Mouse (Mus musculus) hindbrain, embryonic 15.5 days (tissue): ENCODE data around the gene Slfn1. TPM values are rescaled to one million over a fixed set of nuclear protein-coding genes. Genes with fewer than 3 reads are reported as not detected.

Experiments used
- ATAC-seq: fragments of 200-750 bp; cut with Nextera tagmentation; 2 replicates; pipeline ENCODE4 v1.8.0; 2017; ENCODE audit warnings: low read depth, moderate number of reproducible peaks, moderate TSS enrichment; ENCODE audit not compliant: low FRiP score
- H3K27ac ChIP-seq: fragments of 300-500 bp; sonication (generic); replicated peaks from 2 replicates; pipeline ENCODE4 v1.5.1; 2015; ENCODE audit warnings: mild to moderate bottlenecking, inconsistent platforms
- H3K27me3 ChIP-seq: fragments of 300-500 bp; sonication (generic); 2 replicates; pipeline ENCODE4 v1.6.1; 2015; ENCODE audit warnings: control low read depth, inconsistent platforms
- H3K36me3 ChIP-seq: fragments of 300-500 bp; sonication (generic); 2 replicates; pipeline ENCODE4 v1.6.1; 2015; ENCODE audit warnings: control low read depth, inconsistent platforms
- H3K4me1 ChIP-seq: fragments of 300-500 bp; sonication (generic); replicated peaks from 2 replicates; pipeline ENCODE4 v1.6.1; 2015; ENCODE audit warnings: control low read depth, inconsistent platforms
- H3K4me2 ChIP-seq: fragments of 300-500 bp; sonication (generic); 2 replicates; pipeline ENCODE4 v1.6.1; 2015; ENCODE audit warnings: moderate library complexity, mild to moderate bottlenecking, inconsistent platforms
- H3K4me3 ChIP-seq: fragments of 300-500 bp; sonication (generic); 2 replicates; pipeline ENCODE4 v1.5.1; 2015; ENCODE audit warnings: mild to moderate bottlenecking, inconsistent platforms
- H3K9ac ChIP-seq: fragments of 300-500 bp; sonication (generic); 2 replicates; pipeline ENCODE4 v1.6.1; 2015; ENCODE audit warnings: inconsistent platforms
- H3K9me3 ChIP-seq: fragments of 300-500 bp; sonication (generic); 2 replicates; pipeline ENCODE4 v1.6.1; 2016; ENCODE audit warnings: control low read depth, inconsistent platforms
- WGBS: fragments of 180-500 bp; shearing (Covaris S2); methylation state at CpG from one replicate; pipeline ENCODE4 v1.1.7; 2015; 5-methylcytosine and 5-hydroxymethylcytosine counted together
- polyA plus RNA-seq: library from polyadenylated mRNA; unstranded; fragments of >200 nt; fragmentation: Nextera tagmentation; extraction: Ambion mirVana; gene quantifications from 2 replicates; pipeline ENCODE4 v1.2.1, GENCODE M21; 2015

Gene Slfn1
- 0.60 TPM in 1 of 2 replicates, not detected in the other for polyA plus RNA-seq

GRCm38 (mm10) chr11:83116597-83117227, at the start of gene Slfn1:
TSS of gene Slfn1 (plus strand) at chr11:83116849.
- Histone ChIP-seq H3K4me3 (no peak within 1 kb of the TSS), H3K27ac (no peak within 1 kb of the TSS), H3K9me3 (no peaks in the 10 kb centered on the region), H3K9ac (no peak within 1 kb of the TSS), H3K36me3 (no peaks in the 10 kb centered on the region), H3K4me1 (no peaks in the 10 kb centered on the region), H3K27me3 (no peaks in the 10 kb centered on the region), H3K4me2 (no peak within 1 kb of the TSS)
- ATAC-seq, result no peak
- WGBS, result 87% methylated on average over 13 of the region's 13 CpGs

DNA sequence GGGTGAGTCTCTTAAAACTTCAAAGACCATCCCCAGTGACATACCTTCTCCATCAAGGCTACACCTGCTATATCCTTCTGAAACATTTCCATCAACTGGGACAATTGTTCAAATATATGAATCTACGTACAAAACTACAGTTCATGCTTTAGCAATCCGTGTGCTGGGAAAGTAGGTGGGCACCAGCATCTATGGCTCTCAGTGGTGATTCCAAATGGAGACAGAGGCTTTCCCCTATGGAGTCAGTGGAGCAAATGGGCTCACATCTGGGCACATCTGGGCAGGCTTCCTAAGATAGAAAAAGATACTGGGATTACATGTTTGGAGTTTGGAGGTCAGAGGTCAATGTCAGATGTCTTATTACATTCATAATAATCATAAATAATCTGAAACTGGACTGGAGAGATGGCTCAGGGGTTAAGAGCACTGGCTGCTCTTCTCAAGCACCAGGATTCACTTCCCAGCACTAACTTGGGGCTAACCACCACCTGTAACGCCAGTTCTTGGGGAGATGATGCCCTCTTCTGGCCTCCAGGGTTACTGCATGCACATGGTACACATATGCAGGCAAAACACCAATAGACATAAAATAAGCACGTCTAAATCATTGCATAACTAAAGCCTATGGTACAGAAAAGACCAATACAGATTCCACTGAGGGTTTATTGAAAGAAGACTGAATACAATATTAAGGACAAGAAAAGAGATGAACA, 48.5 kb upstream of the Slfn1 start:
- Histone ChIP-seq H3K4me1 (no peaks in the 10 kb centered on the region), H3K9ac (no peak overlapping the region), H3K9me3 (no peaks in the 10 kb centered on the region), H3K36me3 (no peaks in the 10 kb centered on the region), H3K4me2 (no peak overlapping the region), H3K27ac (no peak overlapping the region), H3K4me3 (no peak overlapping the region), H3K27me3 (no peaks in the 10 kb centered on the region)
- 80% methylated on average over 4 of the region's 4 CpGs for WGBS
- no peak for ATAC-seq

DNA sequence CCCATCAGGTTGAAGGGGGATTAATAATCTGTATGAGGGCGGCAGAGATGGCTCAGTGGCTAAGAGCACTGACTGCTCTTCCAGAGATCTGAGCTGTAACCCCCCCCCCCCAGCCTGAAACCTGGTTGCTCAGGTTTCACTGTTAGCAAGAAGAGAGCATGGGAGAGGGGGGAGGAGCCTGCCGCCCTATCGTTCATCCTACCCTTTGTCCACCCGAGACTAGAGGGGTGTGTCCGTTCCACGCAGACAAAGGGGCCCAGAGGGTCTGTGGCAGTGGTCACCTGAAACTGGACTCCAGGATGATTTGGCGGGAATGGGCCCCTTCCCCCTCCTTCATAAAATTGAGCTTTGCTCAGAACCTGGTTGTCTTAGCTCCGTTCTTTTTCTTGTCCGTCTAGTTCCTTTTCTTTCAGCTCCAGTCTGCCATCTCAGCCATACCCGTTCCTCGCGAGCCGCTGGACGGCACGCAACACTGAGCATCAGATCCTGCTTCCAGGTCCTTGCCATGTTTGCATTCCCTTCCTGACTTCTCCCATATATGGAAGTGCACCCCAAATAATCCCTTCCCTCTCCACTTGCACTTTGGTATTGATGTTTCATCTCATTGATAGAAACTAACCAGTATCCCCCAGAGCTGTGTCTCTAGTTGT, 46.2 kb upstream of the Slfn1 start:
- H3K27ac ChIP-seq, result no peak overlapping the region
- no peaks in the 10 kb centered on the region for H3K9me3 ChIP-seq
- H3K4me1 ChIP-seq, result no peaks in the 10 kb centered on the region
- ATAC-seq, result no peak
- no peaks in the 10 kb centered on the region for H3K27me3 ChIP-seq
- WGBS, result 80% methylated on average over 15 of the region's 15 CpGs
- no peak overlapping the region for H3K4me3 ChIP-seq
- H3K9ac ChIP-seq, result no peak overlapping the region
- no peaks in the 10 kb centered on the region for H3K36me3 ChIP-seq
- no peak overlapping the region for H3K4me2 ChIP-seq

DNA sequence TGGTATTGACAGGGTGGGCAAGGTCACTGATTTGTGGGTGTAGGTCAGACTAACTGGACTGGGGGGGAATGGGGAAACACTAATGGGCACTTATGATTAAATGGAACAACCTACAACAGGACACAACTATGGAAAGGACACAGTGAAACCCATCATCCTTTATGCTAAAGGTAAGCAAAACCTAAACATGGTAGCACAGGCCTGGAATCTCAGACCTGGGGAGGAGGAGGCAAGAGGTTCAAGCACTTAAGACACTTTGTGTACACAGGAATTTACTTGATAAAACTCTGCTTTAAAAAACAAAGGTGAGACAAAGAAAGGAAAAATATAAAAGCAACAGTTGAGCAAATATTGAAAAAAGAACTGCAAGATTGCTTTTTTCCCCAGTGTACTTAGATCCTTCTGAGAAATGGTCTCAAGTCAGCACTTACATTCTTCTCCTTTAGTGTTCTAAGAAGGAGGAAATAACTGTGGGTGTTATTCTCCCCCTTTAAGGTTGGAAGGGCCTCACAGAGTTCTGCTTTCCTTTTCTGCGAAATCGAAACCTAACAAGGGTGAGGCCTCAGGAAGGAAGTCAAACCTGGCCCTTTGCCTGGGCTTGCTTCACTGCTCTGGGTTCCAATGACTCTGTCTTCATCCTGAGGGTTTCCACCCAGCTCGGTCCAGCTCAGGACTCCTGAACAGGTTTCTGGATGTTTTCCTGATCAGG, 38.8 kb upstream of the Slfn1 start:
- ATAC-seq, result no peak
- 90% methylated on average over 3 of the region's 3 CpGs for WGBS
- no peaks in the 10 kb centered on the region for H3K4me1 ChIP-seq

DNA sequence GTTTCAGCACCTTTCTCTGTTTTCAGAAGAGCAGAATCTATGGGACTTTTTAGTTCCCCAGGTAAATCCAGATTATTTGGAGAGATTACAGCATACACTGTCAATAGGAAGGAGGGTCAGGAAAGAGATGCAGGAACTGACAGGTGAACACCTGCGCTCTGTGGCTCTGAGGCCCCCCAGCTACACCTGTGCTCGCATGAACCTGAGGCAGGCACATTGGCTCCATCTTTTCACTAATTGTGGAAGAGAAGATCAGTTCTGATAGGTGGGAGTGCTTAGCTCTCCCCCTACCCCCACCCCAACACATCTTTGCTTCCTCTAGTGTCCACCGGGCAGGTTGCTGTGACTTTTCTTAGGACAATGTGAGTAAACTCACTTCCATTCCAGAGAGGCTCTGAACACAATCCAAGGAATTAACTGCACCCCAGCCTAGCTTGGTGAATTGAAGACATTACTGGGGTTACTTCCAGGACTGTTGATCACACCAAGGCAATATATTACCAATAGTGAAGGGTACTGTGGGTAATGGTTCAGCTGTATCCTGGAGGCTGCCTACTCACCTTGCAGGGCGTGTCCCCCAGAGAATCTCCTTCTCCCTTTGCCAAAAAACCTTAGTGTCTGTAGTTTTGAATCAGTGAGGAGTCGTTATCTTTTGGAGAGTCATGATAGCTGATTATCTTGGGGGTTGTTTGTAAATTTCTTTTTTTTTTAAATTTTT, 38.1 kb upstream of the Slfn1 start:
- WGBS, result 88% methylated on average over 5 of the region's 5 CpGs
- H3K27me3 ChIP-seq, result no peaks in the 10 kb centered on the region

More for the DNA sequence above, 38.8 kb upstream of the Slfn1 start:
- H3K27me3 ChIP-seq, result no peaks in the 10 kb centered on the region
- H3K9ac ChIP-seq, result no peak overlapping the region
- no peak overlapping the region for H3K4me3 ChIP-seq
- no peaks in the 10 kb centered on the region for H3K36me3 ChIP-seq
- no peak overlapping the region for H3K27ac ChIP-seq
- no peak overlapping the region for H3K4me2 ChIP-seq
- no peaks in the 10 kb centered on the region for H3K9me3 ChIP-seq

DNA sequence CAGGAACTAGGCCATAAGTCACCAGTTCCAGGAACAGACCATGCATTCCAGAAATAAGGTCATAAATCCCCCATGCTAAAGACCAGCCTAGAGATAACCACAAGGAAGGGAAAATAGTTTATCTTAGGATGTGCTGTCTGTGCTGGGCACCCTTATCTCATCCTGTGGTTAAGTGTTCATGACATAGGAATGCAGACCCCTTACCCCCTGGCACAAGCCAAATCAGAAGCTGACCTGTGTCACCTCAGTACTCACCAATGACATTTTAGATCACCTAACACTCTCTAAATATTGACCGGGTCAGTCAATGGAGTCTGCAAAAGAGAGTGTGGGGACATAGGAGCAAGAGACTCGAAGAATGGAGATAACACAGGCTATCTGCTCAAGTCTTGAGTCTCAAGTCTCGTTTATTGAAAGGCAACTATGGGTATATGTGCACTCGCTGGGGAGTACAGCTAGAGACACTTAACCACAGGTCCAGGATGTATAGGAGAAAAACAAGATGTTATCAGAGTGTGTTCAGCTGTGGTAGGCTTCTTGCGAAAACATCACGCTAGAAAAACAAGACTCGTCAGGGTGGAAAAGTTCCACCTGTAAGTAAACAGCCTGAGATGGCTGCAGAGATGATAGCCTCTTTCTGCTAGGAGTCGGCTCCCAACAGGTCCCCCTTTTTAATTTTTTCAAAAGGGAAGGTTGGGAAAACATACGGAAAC, 37.0 kb upstream of the Slfn1 start:
- H3K27ac ChIP-seq, result no peak overlapping the region
- no peak overlapping the region for H3K4me3 ChIP-seq
- no peak overlapping the region for H3K9ac ChIP-seq
- no peak overlapping the region for H3K4me2 ChIP-seq
- ATAC-seq, result no peak
- H3K9me3 ChIP-seq, result no peaks in the 10 kb centered on the region
- H3K36me3 ChIP-seq, result no peaks in the 10 kb centered on the region
- WGBS, result 88% methylated on average over 9 of the region's 9 CpGs
- no peaks in the 10 kb centered on the region for H3K4me1 ChIP-seq
- no peaks in the 10 kb centered on the region for H3K27me3 ChIP-seq

More for the DNA sequence above, 38.1 kb upstream of the Slfn1 start:
- no peak for ATAC-seq
- no peak overlapping the region for H3K4me2 ChIP-seq
- H3K4me3 ChIP-seq, result no peak overlapping the region
- H3K9me3 ChIP-seq, result no peaks in the 10 kb centered on the region
- no peaks in the 10 kb centered on the region for H3K4me1 ChIP-seq
- H3K9ac ChIP-seq, result no peak overlapping the region
- H3K36me3 ChIP-seq, result no peaks in the 10 kb centered on the region
- no peak overlapping the region for H3K27ac ChIP-seq

GRCm38 (mm10) chr11:83082741-83083473, 33.7 kb upstream of the Slfn1 start:
- H3K4me2 ChIP-seq, result no peak overlapping the region

DNA sequence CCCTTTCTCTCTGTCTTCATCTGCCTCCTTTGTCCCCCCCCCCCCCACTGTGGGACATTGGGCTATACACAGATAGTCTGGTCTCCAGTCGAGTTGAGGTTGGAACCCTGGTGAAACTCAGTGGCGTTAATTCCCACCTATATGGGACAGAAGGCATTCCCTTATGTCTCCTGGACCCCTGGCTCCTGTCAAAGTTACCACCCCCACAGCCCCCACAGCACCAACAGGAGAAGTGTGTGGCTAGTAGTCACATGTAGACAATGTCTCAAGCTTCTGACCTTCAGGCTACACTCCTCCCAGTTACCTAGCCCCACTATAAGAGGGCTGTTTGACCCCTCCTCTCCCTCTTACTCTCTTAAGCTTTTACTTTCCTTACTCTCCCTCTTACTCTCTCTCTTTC, 32.5 kb upstream of the Slfn1 start:
- H3K27ac ChIP-seq, result no peak overlapping the region
- no peaks in the 10 kb centered on the region for H3K4me1 ChIP-seq
- H3K4me2 ChIP-seq, result no peak overlapping the region
- no peak overlapping the region for H3K4me3 ChIP-seq
- 84% methylated on average over 2 of the region's 2 CpGs for WGBS
- H3K9ac ChIP-seq, result no peak overlapping the region
- H3K9me3 ChIP-seq, result no peaks in the 10 kb centered on the region
- H3K27me3 ChIP-seq, result no peaks in the 10 kb centered on the region
- no peak for ATAC-seq
- H3K36me3 ChIP-seq, result no peaks in the 10 kb centered on the region

More at GRCm38 (mm10) chr11:83082741-83083473, 33.7 kb upstream of the Slfn1 start:
- 59% methylated on average over 7 of the region's 7 CpGs for WGBS
- Histone ChIP-seq H3K9me3 (no peaks in the 10 kb centered on the region), H3K27me3 (no peaks in the 10 kb centered on the region), H3K4me3 (no peak overlapping the region), H3K27ac (no peak overlapping the region), H3K36me3 (no peaks in the 10 kb centered on the region), H3K9ac (no peak overlapping the region), H3K4me1 (no peaks in the 10 kb centered on the region)
- ATAC-seq, result no peak

GRCm38 (mm10) chr11:83084761-83085160, 31.9 kb upstream of the Slfn1 start:
- no peak overlapping the region for H3K4me3 ChIP-seq
- H3K36me3 ChIP-seq, result no peaks in the 10 kb centered on the region
- no peaks in the 10 kb centered on the region for H3K9me3 ChIP-seq
- no peaks in the 10 kb centered on the region for H3K4me1 ChIP-seq
- no peak overlapping the region for H3K9ac ChIP-seq
- ATAC-seq, result no peak
- no peak overlapping the region for H3K4me2 ChIP-seq
- H3K27me3 ChIP-seq, result no peaks in the 10 kb centered on the region
- H3K27ac ChIP-seq, result no peak overlapping the region
- 92% methylated on average over 10 of the region's 10 CpGs for WGBS

- H3K4me1 ChIP-seq, result no peaks in the 10 kb centered on the region
- H3K9ac ChIP-seq, result no peak overlapping the region
- no peaks in the 10 kb centered on the region for H3K36me3 ChIP-seq
- H3K27me3 ChIP-seq, result no peaks in the 10 kb centered on the region
- WGBS, result 53% methylated on average over 2 of the region's 2 CpGs
- no peaks in the 10 kb centered on the region for H3K9me3 ChIP-seq
- H3K4me3 ChIP-seq, result no peak overlapping the region
- ATAC-seq, result no peak
- no peak overlapping the region for H3K27ac ChIP-seq
- H3K4me2 ChIP-seq, result no peak overlapping the region
Measured at GRCm38 (mm10) chr11:83115138-83115537, 1.5 kb upstream of the Slfn1 start.
